Mouse (Mus musculus): ENCODE data around the gene Mctp2.

GRCm38 (mm10) chr7:72103654-72104053, 202.8 kb downstream of the Mctp2 start:
- no peak for TF ChIP-seq POLR2A (IDR thresholded peaks at IDR 0.05; ENCODE audit: control insufficient read depth in 1 of 2, insufficient read depth in 1 of 2, low read depth in 1 of 2, low read length in 2 of 2, poor library complexity in 1 of 2)
- no peak for TF ChIP-seq CTCF (IDR thresholded peaks at IDR 0.05 in 2 of 3, conservative IDR thresholded peaks at IDR 0.05 in 1 of 3; ENCODE audit: control insufficient read depth in 1 of 3, insufficient read depth in 1 of 3, low read depth in 2 of 3, low read length in 3 of 3, poor library complexity in 1 of 3, severe bottlenecking in 1 of 3)
- TF ChIP-seq SIN3A (IDR thresholded peaks at IDR 0.05; ENCODE audit: low read length) = no peak
